Mouse (Mus musculus) spleen, adult 2 months (tissue): ENCODE results near the gene Prop1. TPM values are rescaled to one million over a fixed set of nuclear protein-coding genes. Genes with fewer than 3 reads are reported as not detected.
A peak's percentile ranks its signal among the peaks of the same experiment; 100 is the strongest.

Experiments used
- DNase-seq, 2 experiments: peaks; one replicate each; pipeline versions ENCODE4 v3.0.0 to v3.0.0-alpha.2; 2012 to 2021; ENCODE audit warnings: low spot score in 2 of 2, low read depth in 1 of 2
- H3K27ac ChIP-seq: fragments of 200-500 bp; 2 replicates; pipeline ENCODE4 v1.5.1; 2012; ENCODE audit warnings: low read length, inconsistent platforms; ENCODE audit not compliant: insufficient read depth
- H3K27me3 ChIP-seq: fragments of 200-500 bp; 2 replicates; pipeline ENCODE4 v1.6.1; 2012; ENCODE audit warnings: mild to moderate bottlenecking, moderate library complexity, low read length, inconsistent platforms; ENCODE audit not compliant: control insufficient read depth, insufficient read depth
- H3K36me3 ChIP-seq: fragments of 200-500 bp; 2 replicates; pipeline ENCODE4 v1.6.1; 2012; ENCODE audit warnings: mild to moderate bottlenecking, low read length, inconsistent platforms; ENCODE audit not compliant: control insufficient read depth, insufficient read depth
- H3K4me1 ChIP-seq: fragments of 200-500 bp; 2 replicates; pipeline ENCODE4 v1.6.1; 2011; ENCODE audit warnings: inconsistent platforms; ENCODE audit not compliant: control insufficient read depth, insufficient read depth, insufficient read length
- H3K4me3 ChIP-seq: fragments of 200-500 bp; 2 replicates; pipeline ENCODE4 v1.5.1; 2011; ENCODE audit warnings: mild to moderate bottlenecking, inconsistent platforms; ENCODE audit not compliant: insufficient read depth, insufficient read length; ENCODE audit errors: extremely low read depth
- CTCF ChIP-seq: fragments of 200-500 bp; IDR thresholded peaks from 2 replicates; pipeline ENCODE4 v1.5.1; 2011; ENCODE audit warnings: mild to moderate bottlenecking, inconsistent platforms; ENCODE audit not compliant: insufficient read depth, insufficient read length, insufficient replicate concordance; ENCODE audit errors: extremely low read depth
- POLR2A ChIP-seq: fragments of 200-500 bp; IDR thresholded peaks from 2 replicates; pipeline ENCODE4 v1.6.1; 2011; ENCODE audit warnings: low read depth, low read length, inconsistent platforms
- WGBS: fragments of 180-500 bp; shearing (Covaris S2); methylation state at CpG from one replicate; pipeline ENCODE4 v1.1.7; 2018; 5-methylcytosine and 5-hydroxymethylcytosine counted together
- polyA plus RNA-seq: library from polyadenylated mRNA; depleted of rRNA; stranded (reverse); fragments of >200 nt; gene quantifications from 2 replicates; pipeline ENCODE4 v1.2.3, GENCODE M21; 2012

Gene Prop1
- polyA plus RNA-seq, 1 experiment, result not detected

GRCm38 (mm10) chr11:50943506-50943905 is 10.1 kb downstream of the Prop1 start, which contains the start of gene 4933414I15Rik:
TSS of gene 4933414I15Rik (minus strand) at chr11:50943765.
- Histone ChIP-seq H3K4me3 (no peak within 1 kb of the TSS), H3K36me3 (no peaks in the 10 kb centered on the region), H3K27me3 (no peaks in the 10 kb centered on the region), H3K4me1 (no peaks in the 10 kb centered on the region), H3K27ac (no peak within 1 kb of the TSS)
- DNase-seq, result no peak
- WGBS, result 86% methylated on average over 14 of the region's 14 CpGs
- TF ChIP-seq POLR2A (no peak), CTCF (no peak)

DNA sequence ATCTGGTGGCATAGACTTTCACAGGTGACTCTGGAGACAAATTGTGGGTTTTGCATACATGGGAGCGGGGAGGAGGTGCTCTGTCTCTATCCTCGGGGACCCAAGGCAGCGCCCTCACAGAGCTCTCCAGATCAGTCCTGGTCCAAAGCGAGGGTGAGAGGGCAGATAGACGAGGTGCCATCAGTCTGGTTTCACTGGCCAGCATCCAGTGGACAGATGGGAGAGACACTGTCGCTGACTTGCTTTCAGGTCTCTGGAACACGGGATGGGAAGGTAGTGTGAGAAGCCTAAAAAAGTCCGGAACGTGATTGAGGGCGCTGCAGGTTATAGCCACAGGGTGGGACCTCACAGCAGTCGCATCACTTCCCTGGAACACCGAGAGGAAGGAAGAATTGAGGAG is 11.2 kb downstream of the Prop1 start:
- H3K27ac ChIP-seq, result no peak overlapping the region
- no peaks in the 10 kb centered on the region for H3K36me3 ChIP-seq
- no peak overlapping the region for H3K4me3 ChIP-seq
- no peak for DNase-seq
- H3K27me3 ChIP-seq, result no peaks in the 10 kb centered on the region
- TF ChIP-seq POLR2A, result no peak
- TF ChIP-seq CTCF, result no peak
- no peaks in the 10 kb centered on the region for H3K4me1 ChIP-seq
- WGBS, result 57% methylated on average over 12 of the region's 12 CpGs

DNA sequence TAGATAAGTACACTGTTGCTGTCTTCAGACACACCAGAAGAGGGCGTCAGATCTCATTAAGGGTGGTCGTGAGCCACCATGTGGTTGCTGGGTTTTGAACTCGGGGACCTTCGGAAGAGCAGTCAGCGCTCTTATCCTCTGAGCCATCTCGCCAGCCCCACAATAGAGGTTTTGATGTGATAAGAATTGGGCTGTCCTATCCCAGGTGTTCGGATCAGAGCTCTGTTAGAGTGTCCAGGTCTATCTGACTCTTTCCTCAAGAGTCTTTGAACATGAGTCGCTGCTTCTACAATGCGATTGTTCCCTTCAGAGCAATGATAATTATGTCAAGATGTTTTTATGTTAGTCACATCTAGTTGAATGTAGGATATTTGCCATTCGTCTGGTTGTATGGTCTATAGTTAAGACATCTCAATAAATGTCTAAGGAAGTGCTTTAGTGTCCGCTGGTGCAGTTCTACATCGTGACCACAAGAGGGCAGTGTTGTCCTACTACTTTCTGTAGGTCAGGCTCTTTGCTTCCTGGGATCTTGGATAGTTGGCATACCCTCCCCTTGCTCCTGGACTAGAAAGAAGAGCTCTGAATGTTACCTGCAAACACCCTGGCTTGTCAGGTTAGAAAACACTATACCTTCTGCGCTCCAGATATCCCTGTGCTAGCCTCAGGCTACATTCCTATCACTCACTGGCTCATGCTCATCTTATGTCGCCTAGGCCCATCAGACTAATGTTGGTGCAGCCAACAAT is 13.8 kb downstream of the Prop1 start:
- WGBS, result 39% methylated on average over 14 of the region's 14 CpGs
- no peak for DNase-seq
- Histone ChIP-seq H3K36me3 (no peaks in the 10 kb centered on the region), H3K4me3 (no peak overlapping the region), H3K27me3 (no peaks in the 10 kb centered on the region), H3K4me1 (no peaks in the 10 kb centered on the region), H3K27ac (no peak overlapping the region)
- TF ChIP-seq CTCF (peak; percentile 54; the same call in 1 of the 2 replicates), POLR2A (no peak)

- Histone ChIP-seq H3K4me3 (no peak overlapping the region), H3K27ac (no peak overlapping the region), H3K27me3 (no peaks in the 10 kb centered on the region), H3K36me3 (no peaks in the 10 kb centered on the region), H3K4me1 (no peaks in the 10 kb centered on the region)
- no peak for DNase-seq
- 76% methylated on average over 8 of the region's 8 CpGs for WGBS
- no peak for TF ChIP-seq CTCF
- no peak for TF ChIP-seq POLR2A
Observed at GRCm38 (mm10) chr11:50938435-50938834, 15.1 kb downstream of the Prop1 start.

DNA sequence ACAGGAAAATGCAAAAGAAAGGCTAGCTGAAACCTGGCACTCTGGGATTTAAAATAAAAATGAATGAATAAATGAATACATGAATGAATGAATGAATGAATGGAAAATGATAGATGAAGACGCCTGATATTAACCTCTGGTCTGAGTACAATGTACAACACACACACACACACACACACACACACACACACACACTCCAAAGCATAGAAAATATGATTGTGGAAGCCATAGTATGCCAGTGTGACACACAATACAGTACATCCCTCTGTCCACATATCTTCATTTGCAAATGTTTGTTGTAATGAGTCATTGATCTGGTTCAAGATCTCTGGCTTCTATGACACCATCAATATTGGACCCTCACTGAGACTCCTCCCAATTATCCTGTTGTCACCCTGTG is 21.5 kb downstream of the Prop1 start:
- WGBS, result 82% methylated on average over 1 of the region's 1 CpGs
- H3K27me3 ChIP-seq, result no peaks in the 10 kb centered on the region
- 0 out of 2 replicates have a peak, but pooled peaks cover 3% of the 10 kb centered on the region for H3K4me1 ChIP-seq
- no peaks in the 10 kb centered on the region for H3K36me3 ChIP-seq
- DNase-seq, result no peak
- no peak for TF ChIP-seq CTCF
- no peak for TF ChIP-seq POLR2A
- no peak overlapping the region for H3K27ac ChIP-seq
- H3K4me3 ChIP-seq, result no peak overlapping the region

DNA sequence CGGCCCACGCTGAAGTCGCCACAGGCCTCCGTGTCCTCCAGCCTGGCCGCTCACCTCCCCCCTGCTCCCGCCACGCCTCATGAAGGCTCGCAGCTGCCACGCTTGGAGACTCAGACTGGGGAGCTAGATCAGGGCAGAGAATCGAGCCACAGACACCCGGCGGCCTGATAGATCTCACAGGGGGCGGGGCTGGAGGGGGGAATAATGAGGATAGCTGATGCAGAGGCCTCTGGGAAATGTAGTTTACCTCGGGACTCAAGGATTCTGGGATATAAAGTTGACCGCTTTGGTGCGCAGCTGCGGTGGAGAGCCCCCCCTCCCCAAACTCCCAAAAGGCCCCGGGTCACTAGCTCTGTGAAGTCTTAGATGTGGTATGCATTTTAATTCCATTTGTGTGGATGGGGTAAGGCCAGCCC is 22.1 kb downstream of the Prop1 start, which contains the start of gene Zfp354b:
Gene Zfp354b (minus strand): TSS at position 183 of the 416 bp plus-strand sequence.
- H3K27ac ChIP-seq, result no peak within 1 kb of the TSS
- no peaks in the 10 kb centered on the region for H3K27me3 ChIP-seq
- DNase-seq, result peak; percentile 11 to 54
- WGBS, result 1% methylated on average over 18 of the region's 18 CpGs
- TF ChIP-seq POLR2A (no peak), CTCF (no peak)
- peak within 1 kb of the TSS; percentile 65 for H3K4me3 ChIP-seq
- 0 out of 2 replicates have a peak, but pooled peaks cover 3% of the 10 kb centered on the region for H3K4me1 ChIP-seq
- H3K36me3 ChIP-seq, result no peaks in the 10 kb centered on the region

GRCm38 (mm10) chr11:50931021-50931420 is 22.5 kb downstream of the Prop1 start:
- Histone ChIP-seq H3K4me1 (0 out of 2 replicates have a peak, but pooled peaks cover 3% of the 10 kb centered on the region), H3K4me3 (peak overlapping the region; percentile 65), H3K27me3 (no peaks in the 10 kb centered on the region), H3K36me3 (no peaks in the 10 kb centered on the region), H3K27ac (no peak overlapping the region)
- 6% methylated on average over 16 of the region's 16 CpGs for WGBS
- TF ChIP-seq POLR2A, result no peak
- no peak for DNase-seq
